Mouse (Mus musculus) thymus, adult 18-20 months (tissue): Measurements from ENCODE around the gene Rtkn2.

Experiments
- DNase-seq, 2 experiments: peaks; one replicate each; pipeline ENCODE4 v3.0.0; 2022; ENCODE audit warnings: mixed read lengths in 2 of 2

Rtkn2 gene

DNA sequence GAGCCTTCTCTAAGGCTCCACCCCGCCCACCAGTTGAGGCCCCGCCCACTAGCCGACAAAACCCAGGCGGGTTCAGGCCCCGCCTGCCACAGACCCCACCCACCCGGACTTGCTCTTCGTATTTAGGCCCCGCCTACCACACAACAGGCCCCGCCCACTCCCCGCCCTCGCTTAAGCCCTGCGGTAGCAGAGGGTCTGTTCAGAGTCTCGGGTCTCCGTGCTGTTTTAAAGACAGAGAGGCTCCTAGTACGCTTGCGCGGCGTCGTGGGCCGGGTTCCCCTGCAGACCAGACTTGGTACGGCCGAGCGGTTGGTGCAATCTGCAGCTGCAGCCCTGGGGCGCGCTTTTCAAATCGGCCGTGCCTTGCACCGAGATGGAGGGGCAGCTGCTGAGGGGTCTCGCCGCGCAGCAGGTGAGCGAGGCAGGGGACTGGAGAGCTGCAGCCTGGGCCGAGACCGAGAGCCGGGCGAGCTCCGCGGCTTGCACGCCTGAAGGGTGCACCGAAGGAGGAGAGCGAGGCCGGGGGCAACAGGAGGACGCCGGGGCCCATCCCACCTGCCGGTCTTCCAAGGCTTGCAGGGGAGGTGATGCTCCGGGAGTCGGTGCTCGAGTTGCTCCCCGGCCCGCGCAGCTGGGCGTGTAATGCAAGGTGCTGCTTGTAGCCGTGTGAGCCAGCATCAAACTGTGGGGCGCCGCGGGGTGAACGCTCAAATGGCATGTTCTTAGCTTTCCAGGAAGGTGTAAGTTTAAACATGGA is at the start of gene Rtkn2:
Rtkn2 (plus strand) TSS at position 170 of the 757 bp plus-strand sequence.
- DNase-seq = peak; percentile 82 to 91

DNA sequence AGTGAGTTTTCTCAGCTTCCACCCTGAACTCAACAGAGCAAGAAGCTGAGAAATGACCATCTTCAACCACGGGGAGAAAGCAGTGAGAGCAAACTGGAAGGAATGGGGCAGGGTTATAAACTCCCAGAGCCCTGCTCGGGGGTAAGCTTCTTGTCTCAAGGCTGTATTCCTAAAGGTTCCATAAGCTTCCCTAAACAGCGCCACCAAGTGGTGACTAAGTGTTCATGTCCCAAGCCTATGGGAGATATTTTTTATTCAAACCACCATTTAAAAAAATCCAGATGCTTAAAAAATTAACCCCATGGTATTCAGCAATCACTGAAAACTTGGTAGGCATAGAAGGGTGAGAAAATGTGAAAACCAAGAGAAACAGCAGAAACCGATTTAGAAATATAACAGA is 48.0 kb upstream of the Rtkn2 start:
- DNase-seq = no peak

DNA sequence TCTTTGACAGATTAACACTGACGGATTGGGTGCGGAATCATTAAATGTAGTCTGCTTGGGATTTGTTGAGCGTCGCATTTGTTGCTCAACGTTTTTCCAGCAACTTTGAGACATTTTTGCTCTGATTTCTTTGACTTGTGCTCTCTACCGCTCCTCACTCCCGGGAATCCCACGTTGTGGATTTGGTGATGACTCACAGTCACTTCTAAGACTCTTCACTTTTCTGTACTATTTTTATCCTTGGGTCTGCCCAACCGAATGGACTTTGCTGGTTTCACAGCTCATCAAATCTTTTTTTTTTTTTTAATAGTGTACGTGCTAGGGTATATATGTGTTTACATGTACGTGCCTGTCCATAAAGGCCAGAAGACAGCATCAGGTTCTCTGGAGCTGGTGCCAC is 46.6 kb upstream of the Rtkn2 start:
- no peak for DNase-seq

DNA sequence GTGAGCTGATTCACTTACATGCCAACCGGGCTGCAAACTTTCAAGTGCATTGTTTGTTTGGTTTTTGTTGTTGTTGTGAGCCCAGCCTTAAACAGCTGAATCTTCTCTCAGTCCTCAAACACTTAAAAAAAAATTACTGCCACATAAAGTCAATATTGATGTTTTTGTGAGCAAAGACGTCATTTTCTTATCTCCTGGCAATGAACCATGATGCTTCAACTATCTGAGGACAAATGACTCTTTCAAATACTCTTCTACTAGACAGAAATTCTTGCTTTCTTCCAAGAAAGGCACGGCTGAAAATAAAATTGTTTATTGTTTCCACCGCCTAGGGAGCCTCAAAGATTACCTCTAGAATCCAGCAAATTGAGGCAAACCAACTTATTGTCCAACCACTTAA is 42.4 kb upstream of the Rtkn2 start:
- no peak for DNase-seq

DNA sequence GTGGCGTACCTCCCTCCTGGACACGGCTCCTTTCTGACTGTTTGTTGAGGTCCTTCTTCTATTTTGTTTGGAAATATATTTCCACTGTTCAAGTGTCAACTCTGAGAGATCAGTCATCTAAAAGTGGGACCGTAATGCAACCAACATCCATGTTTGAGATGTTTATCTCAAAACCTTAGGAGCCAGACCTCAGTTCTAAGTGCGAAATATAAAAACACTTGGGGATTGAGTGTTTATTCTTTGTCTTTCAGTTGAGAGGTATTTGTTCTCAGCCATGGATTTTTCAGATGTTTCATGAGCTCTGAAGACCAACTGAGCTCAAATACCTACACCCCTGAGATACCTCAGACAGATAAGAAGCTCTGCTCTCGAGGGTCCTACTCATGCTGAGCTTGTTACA is 41.6 kb upstream of the Rtkn2 start:
- no peak for DNase-seq

DNA sequence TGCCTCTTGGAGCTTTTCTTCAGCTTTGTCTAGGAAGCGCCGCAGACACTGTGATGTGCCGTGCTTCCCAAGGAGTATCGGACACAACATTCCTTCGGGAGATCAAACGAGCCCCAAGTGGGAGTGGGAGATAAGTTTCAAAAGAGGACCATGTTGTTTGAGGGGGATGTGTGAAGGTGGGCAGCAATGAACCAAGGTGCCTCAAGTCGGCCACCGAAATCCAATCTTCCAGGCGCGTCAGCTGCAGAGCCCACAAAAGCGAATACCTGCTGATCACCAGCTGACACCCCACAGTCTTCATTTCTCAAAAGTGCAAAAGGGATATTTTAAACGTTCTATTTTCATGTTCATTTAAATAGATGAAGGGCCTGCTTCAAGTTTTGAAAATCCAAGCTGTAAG is 39.8 kb upstream of the Rtkn2 start:
- DNase-seq = no peak

DNA sequence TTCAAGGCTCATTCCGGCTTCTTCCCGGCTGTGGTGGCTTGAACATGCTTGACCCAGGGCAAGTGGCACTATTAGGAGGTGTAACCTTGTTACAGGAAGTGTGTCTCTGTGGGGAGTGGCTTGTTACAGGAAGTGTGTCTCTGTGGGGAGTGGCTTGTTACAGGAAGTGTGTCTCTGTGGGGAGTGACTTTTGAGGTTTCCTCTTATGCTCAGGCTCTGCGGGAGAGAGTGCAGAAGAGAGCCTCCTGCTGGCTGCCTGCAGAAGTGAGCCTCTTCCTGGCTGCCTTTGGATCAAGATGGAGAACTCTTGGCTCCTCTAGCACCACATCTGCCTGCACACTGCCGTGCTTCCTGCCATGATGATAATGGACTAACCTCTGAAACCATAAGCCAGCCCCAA is 35.9 kb upstream of the Rtkn2 start:
- DNase-seq = no peak

DNA sequence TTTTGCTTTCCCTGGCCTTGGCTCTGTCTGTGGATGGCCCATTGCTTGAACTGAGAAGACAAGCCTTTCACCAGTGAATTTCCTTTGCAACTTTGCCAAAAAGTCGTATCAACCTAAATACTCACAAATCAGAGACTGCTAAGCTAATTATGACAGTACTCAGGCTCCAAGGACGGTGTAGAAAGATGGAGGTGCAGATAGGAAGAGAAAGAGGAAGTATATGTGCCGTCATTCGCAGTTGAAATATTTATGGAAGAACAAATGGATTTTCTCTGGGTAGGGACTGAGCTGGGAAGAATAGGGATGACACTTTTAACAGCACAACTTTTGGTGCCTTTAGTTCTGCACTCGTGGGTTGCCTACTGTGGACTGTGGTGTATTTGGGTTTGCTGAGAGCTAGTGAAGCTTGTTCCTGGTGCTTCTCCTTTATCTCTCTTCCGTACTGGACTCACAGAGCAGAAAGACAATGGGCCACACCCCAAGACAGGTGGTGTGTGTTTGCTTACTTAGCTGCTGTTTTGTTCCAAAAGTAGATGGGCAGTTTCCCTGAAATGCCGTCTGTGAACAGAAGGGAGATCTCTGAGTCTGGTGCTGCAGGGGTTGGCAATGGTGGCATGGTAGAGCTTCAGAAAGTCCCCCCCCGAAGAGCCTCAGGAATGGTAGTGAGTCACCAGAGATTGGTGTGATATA is 29.2 kb upstream of the Rtkn2 start:
- no peak for DNase-seq

DNA sequence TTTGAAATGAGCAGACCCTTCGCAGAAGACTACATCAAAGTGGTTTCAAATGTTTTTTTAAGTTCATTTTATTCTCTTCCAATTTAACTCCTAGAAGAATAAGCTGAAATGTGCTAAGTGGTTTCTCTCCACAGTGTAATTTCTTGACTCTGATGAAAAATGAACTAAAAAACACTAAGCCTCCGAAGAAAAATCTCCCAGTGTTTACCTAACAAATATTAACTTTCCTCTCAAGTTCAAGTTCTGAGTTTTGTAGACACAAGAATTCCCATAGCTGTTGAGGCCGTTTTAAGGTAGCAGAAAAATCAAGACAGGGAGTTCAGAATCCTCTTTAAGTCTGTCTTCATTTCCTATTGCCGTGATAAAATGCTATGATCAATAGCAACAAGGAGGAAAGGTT is 27.7 kb upstream of the Rtkn2 start:
- DNase-seq = no peak

DNA sequence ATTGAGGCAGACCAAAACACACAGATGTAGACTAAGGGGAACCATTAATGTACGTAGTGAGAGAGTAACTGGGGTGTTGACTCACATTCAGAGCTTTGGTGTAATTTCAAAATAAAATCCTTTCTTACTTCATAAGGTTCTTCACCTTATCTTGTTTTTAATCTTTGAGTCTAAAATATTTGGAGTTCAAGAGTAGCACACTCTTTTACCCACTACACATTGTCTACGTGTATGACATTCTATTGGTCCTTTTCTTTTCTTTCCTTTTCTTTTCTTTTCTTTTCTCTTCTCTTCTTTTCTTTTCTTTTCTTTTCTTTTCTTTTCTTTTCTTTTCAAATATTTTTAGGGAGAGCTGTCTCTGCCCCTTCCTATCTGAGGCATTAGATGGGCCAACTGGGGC is 23.4 kb upstream of the Rtkn2 start:
- no peak for DNase-seq

DNA sequence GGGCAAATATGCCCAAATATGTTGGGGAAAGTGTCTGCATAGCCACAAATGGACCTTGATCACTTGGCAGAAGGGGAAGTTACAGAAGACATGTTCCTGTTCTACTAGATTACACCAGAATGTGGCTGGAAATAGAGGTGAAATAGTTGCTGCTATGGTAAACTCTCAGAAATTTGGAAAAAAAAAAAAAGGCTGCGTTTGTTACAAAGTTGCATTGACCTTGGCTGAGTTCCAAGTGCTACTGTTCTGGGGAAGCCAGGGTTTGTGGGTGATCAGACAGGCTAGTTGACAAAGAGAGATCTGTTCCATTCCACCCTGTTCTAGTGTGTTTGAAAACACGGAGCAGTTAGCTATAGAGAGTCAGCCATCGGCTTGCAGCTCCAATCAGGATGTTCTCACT is 19.4 kb upstream of the Rtkn2 start:
- DNase-seq = no peak

DNA sequence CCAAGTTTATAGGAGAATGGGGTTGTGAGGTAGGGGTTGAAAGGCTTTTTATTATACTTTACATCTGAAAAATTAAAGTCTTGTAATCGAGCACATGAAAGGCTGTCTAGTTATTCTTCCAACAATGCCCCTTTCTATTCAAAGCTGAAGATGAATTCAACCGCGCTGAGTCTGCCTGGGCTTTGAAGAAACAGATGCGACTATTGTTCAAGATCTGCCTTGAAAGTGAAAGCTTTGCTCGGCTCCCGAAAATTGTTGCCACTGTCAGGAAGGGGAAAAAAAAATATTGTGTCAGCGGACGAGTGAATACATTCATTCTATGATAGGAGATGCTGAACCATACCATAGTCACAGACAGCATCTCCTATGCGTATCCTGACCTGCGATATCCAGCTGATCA is 16.9 kb upstream of the Rtkn2 start:
- DNase-seq = no peak

DNA sequence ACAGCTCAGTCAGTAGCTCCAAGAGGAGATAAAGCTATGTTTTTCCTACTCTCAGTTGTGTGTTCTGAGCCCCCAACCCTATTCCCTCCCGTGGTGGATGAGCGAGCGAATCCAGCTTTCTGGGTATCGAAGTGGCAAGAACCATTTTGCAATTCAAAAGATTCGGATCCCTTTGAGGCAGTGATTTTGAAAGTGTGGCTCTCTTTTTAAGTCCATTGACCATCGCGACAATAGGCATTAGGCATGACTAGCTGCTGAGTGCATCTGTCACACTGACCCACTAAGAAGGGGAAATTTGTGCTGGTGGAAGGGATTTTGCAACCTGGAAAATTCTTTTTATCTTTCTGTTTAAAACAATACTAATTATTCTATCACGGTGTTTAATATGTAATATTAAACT is 15.3 kb upstream of the Rtkn2 start:
- no peak for DNase-seq

DNA sequence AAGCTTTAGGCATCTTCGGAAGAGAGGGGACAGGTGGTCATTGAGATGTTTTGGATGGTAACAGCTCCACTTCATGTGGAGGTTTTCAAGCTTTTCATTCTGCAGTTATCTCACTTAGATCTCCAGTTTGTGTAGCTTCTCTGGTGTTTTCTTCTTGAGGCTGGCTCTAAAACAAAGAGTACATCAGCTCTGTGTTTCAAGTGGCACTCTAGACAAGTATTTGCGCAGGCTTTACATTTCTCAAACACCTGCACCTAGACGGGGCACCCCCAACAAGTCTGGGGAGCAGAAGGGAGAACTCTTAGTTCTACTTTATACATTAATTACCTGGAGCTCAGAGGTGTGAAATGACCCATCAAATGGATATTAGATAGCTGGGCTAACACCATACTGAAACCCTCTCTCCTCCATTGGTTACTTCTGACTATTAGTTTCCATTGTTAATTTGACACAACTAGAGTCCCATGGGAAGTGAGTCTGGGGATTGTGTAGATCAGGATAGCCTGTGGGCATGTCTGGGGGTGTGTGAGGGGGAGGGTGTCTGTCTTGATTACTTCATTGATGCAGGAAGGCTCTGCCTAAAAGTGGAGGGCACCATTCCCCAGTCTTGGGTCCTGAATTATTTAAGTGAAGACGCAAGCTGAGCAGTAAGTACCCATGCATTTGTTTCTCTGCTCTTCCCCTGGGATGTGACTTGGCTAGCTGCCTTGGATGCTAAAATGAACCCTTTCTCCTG is 14.0 kb upstream of the Rtkn2 start:
- no peak for DNase-seq

DNA sequence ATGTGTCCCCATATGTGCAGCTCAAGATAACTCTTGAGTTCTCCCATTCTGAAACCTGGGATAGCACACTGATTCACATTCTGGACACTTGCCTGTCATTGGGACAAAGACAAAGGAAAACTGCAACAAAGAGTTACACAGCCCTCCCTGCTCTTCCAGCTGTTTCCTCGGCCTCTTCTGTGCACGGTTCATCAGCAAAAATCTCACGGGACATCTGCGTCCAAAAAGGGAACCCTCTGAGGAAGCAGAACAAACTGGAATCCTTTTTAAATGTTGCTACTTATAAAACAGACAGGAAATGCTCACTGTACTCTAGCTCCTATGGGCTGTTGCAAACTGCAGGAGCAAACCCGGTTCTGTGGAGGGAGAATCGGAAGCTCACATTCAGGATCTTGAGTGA is 13.3 kb upstream of the Rtkn2 start:
- DNase-seq = no peak

DNA sequence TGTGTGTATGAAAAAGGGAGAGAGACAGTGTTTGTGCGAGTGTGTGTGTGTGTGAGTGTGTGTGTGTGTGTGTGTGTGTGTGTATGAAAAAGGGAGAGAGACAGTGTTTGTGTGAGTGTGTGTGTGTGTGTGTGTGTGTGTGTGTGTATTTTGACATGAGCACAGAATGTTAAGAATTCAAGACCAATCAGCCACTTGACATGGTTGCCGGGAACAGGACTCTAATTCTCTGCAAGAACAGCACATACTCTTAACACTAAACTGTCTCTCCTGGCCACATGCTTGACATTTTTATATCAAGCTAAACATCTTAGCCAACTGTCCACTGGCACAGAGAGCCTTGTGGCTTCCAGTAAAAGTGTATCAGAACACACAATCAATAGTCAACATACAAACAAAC is 12.4 kb upstream of the Rtkn2 start:
- DNase-seq = no peak

DNA sequence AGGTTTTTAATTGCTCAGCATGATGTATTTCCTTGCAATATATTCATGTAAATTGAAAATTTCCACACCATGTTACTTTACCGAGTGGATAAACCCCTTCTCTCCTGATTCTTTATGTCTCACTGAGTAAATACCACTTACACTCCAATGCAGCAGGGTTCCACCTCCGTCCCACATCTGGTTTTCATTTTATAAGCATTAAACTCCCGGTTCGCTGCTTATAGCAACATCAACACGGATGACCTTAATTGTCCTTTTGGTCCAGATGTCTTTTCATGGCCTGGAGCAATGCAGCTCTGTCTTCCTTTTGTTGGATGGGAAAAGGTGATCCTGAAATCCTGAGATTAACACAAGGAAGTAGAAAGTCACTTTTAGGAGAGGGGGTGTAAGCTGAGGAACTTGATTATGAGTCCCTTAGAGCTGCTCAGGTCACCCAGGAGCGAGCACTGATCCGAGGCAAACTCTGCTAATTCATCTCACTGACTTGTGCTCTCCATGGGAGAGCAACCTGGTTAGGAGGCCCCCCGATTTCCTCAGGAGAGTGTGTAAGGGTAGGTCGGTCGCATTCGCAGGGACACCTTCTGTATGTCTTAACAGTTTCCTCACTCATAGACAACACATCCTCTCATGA is 8.1 kb upstream of the Rtkn2 start:
- no peak for DNase-seq

DNA sequence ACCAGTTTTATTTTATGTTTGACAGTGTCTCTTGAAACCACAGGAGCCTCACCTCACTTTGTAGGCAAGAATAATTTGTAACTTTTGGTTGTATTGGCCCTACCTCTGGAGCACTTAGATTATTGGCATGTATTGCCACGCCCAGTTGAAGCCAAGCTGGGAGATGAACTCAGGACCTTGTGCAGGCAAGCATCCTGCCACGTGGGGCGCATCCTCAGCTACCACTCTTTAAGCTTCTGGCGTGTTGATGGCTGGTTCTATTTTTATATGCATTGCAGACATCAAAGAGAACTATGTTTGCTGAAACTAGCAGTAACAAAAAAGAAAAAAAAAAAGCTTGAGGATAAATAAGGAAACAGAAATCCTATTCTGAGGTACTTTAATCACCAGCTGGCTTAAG is 2.1 kb upstream of the Rtkn2 start:
- DNase-seq = peak in 1 of 2 experiments; percentile 19

DNA sequence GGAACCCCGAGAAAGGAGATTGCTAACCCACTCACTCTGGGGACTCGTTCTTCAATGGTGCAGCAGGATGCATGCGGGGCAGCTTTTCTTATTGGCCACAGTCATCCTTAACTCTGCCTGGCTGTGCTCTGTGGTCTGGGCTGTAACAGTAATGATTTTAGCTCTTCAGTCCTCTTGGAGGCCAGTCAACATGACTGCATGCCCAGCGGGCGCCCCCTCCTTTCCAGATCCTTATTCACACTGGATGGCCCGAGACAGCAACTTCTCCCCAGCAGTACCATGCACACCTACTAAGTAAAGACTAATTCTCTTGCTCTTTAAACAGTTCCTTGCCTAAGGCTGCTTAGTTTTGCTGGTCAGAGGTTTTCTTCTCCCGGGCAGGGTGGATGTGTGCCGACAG is 4.4 kb downstream of the Rtkn2 start:
- DNase-seq = no peak

DNA sequence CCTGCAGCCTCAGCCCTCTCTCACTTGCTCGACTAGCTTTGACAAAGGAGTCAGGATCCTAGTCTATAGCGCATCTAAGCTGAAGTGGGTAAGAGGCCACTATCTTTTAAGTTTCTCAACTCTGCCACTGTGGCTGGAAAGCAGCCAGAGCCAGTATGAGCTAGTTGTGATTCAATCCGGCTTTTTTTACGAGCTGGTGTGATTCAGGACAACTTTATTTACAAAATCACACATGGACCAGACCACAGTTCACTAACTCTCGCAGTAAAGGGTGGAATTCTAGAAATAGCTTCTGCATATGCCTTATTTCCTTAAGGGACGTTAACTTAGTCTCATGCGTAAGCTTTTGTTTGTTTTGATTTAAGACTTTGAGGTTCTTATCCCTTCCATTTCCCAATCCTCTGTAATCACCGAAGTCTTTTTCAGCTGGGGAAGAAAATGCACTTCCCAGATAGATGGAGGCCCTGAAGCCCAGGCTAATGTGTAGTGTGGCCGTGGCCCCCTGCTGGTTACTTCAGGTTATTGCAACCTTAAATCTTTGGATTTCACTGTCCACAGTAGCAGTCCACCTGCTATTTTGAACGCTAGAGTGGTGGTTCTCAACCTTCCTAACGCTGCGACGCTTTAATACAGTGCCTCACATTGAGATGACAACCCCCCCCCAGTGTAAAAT is 5.0 kb downstream of the Rtkn2 start:
- DNase-seq = no peak

DNA sequence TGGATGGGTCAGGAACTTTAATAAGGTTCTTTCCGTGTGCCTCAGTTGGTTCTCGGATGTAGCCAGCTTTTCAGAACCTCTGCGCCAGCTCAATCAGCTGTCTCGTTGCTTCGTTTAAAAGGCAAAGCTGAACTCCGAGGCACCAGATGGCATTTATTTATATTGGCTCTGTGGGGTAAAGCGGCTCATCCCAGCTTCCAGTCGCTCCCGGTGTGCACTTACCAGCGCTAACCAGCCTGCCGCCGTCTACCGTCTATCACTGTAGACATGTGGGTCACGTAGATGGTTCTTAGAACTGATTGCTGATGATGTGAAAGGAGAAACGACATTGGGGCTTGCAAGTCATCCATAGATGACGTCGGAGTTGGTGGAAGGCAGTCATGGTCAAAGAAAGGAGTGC is 5.7 kb downstream of the Rtkn2 start:
- no peak for DNase-seq

DNA sequence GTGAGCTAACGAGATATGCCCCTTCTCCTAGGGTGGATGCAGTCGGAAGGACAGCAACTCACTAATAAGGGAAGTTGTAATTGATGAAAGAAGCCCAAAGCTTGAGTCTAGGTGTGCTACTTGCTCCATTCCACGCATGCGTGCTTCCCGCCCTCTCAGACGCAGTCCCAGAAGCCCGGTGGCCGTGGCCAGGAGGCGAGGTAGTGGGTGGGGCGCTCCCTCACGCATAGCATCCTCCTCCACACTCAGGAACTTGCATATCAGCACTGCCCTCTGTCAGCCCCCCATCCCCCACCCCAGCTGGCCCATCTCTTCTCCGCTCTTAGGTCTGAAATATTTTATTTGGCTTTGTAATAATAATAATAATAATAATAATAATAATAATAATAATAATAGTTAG is 16.0 kb downstream of the Rtkn2 start:
- DNase-seq = no peak

DNA sequence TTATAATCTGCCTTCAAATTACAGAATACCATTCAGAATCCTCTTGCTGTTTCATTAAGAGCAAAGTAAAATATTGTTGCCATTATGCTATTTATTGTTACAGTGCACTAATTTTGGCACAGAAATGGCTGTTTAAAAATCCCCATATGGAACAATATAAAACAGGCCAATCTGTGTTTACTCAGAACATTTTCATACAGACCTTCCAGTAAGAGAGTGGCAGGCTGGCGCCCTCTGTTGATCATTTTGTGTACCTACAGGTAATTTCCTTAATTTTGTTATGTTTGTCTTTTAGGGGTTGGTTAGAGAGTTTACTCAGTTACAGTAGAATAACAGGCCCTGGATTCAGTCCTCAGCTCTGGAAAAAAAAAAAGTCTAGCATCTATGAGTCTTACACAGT is 16.8 kb downstream of the Rtkn2 start:
- no peak for DNase-seq
